Mouse (Mus musculus) forebrain, embryonic 12.5 days (tissue): ENCODE results near the gene Itsn1. TPM values are rescaled to one million over a fixed set of nuclear protein-coding genes. Genes with fewer than 3 reads are reported as not detected.

Experiments
- ATAC-seq: fragments of 200-750 bp; cut with Nextera tagmentation; 2 replicates; pipeline ENCODE4 v1.8.0; 2017; ENCODE audit warnings: moderate TSS enrichment; ENCODE audit not compliant: low FRiP score
- H3K27ac ChIP-seq: fragments of 300-500 bp; sonication (generic); 2 replicates; pipeline ENCODE4 v1.5.1; 2016; ENCODE audit warnings: mild to moderate bottlenecking
- H3K27me3 ChIP-seq: fragments of 300-500 bp; sonication (generic); 2 replicates; pipeline ENCODE4 v1.6.1; 2016; ENCODE audit warnings: mild to moderate bottlenecking
- H3K36me3 ChIP-seq: fragments of 300-500 bp; sonication (generic); replicated peaks from 2 replicates; pipeline ENCODE4 v1.6.1; 2016; ENCODE audit warnings: mild to moderate bottlenecking
- H3K4me1 ChIP-seq: fragments of 300-500 bp; sonication (generic); 2 replicates; pipeline ENCODE4 v1.6.1; 2016
- H3K4me2 ChIP-seq: fragments of 300-500 bp; sonication (generic); 2 replicates; pipeline ENCODE4 v1.6.1; 2016; ENCODE audit warnings: mild to moderate bottlenecking, moderate library complexity
- H3K4me3 ChIP-seq: fragments of 300-500 bp; sonication (generic); replicated peaks from 2 replicates; pipeline ENCODE4 v1.5.1; 2016; ENCODE audit warnings: mild to moderate bottlenecking
- H3K9ac ChIP-seq: fragments of 300-500 bp; sonication (generic); 2 replicates; pipeline ENCODE4 v1.6.1; 2016; ENCODE audit warnings: mild to moderate bottlenecking
- H3K9me3 ChIP-seq: fragments of 300-500 bp; sonication (generic); 2 replicates; pipeline ENCODE4 v1.6.1; 2016
- WGBS: fragments of 180-500 bp; shearing (Covaris S2); methylation state at CpG from one replicate; pipeline ENCODE4 v1.1.7; 2016; 5-methylcytosine and 5-hydroxymethylcytosine counted together
- microRNA-seq: library from miRNA; unstranded; fragments of <30 nt; microRNA quantifications from one replicate; pipeline ENCODE4, GENCODE M21; 2017
- polyA plus RNA-seq: library from polyadenylated mRNA; unstranded; fragments of >200 nt; fragmentation: Nextera tagmentation; extraction: Ambion mirVana; gene quantifications from 2 replicates; pipeline ENCODE4 v1.2.1, GENCODE M21; 2016

The Itsn1 gene
- polyA plus RNA-seq, 1 experiment from 2014 or later, result 65.4 TPM

- H3K4me3 ChIP-seq, result no peak overlapping the region
- H3K9ac ChIP-seq, result no peak overlapping the region
- WGBS, result 89% methylated on average over 13 of the region's 13 CpGs
- no peaks in the 10 kb centered on the region for H3K27me3 ChIP-seq
- no peak overlapping the region for H3K4me2 ChIP-seq
- H3K27ac ChIP-seq, result peak overlapping the region; percentile 89; the same call in 1 of the 2 replicates
- no peaks in the 10 kb centered on the region for H3K9me3 ChIP-seq
- peaks cover 30% of the 10 kb centered on the region for H3K4me1 ChIP-seq
- no peak for ATAC-seq
- no peaks in the 10 kb centered on the region for H3K36me3 ChIP-seq
Observed at GRCm38 (mm10) chr16:91964308-91965178, 235.5 kb downstream of the Itsn1 start.

- H3K4me2 ChIP-seq, result no peak overlapping the region
- H3K9me3 ChIP-seq, result no peaks in the 10 kb centered on the region
- 69% methylated on average over 10 of the region's 10 CpGs for WGBS
- H3K4me1 ChIP-seq, result peaks cover 16% of the 10 kb centered on the region
- H3K36me3 ChIP-seq, result no peaks in the 10 kb centered on the region
- H3K4me3 ChIP-seq, result no peak overlapping the region
- H3K27ac ChIP-seq, result no peak overlapping the region
- H3K9ac ChIP-seq, result no peak overlapping the region
- no peak for ATAC-seq
- no peaks in the 10 kb centered on the region for H3K27me3 ChIP-seq
Observed at GRCm38 (mm10) chr16:91968725-91969124, 239.6 kb downstream of the Itsn1 start.

- H3K4me1 ChIP-seq, result peaks cover 12% of the 10 kb centered on the region; the same call in 1 of the 2 replicates
- no peak overlapping the region for H3K4me2 ChIP-seq
- no peaks in the 10 kb centered on the region for H3K27me3 ChIP-seq
- no peak for ATAC-seq
- no peaks in the 10 kb centered on the region for H3K36me3 ChIP-seq
- no peak overlapping the region for H3K27ac ChIP-seq
- no peak overlapping the region for H3K4me3 ChIP-seq
- WGBS, result 49% methylated on average over 10 of the region's 10 CpGs
- H3K9me3 ChIP-seq, result no peaks in the 10 kb centered on the region
- H3K9ac ChIP-seq, result no peak overlapping the region
Observed at GRCm38 (mm10) chr16:91969516-91970031, 240.5 kb downstream of the Itsn1 start.

Small RNAs within 50 kb of the gene (microRNA-seq; reads per million reads assigned to microRNA genes)
- gene Gm27773, result not detected

Other genes with a start within 250 kb of the Itsn1 start
- gene Ifnar1, start 244.0 kb upstream of the Itsn1 start, polyA plus RNA-seq, result 54.7 and 57.7 TPM in 2 replicates
- 27.9 and 31.9 TPM in 2 replicates for gene Ifngr2, start 182.2 kb upstream of the Itsn1 start, polyA plus RNA-seq
- gene Tmem50b, start 131.5 kb upstream of the Itsn1 start, polyA plus RNA-seq, result 38.7 and 41.2 TPM in 2 replicates
- gene Dnajc28, start 110.3 kb upstream of the Itsn1 start, polyA plus RNA-seq, result 5.3 and 5.4 TPM in 2 replicates
- gene Gart, start 82.3 kb upstream of the Itsn1 start, polyA plus RNA-seq, result 118 and 124 TPM in 2 replicates
- gene Son, start 81.8 kb upstream of the Itsn1 start, polyA plus RNA-seq, result 165 and 167 TPM in 2 replicates
- 34.0 and 36.6 TPM in 2 replicates for gene Donson, start 40.5 kb upstream of the Itsn1 start, polyA plus RNA-seq
- gene Cryzl1, start 306 bp upstream of the Itsn1 start, polyA plus RNA-seq, result 76.7 and 79.5 TPM in 2 replicates